Mouse (Mus musculus) cerebellum, adult 2 months (tissue): ENCODE data around the gene Ank3. TPM values are rescaled to one million over a fixed set of nuclear protein-coding genes. Genes with fewer than 3 reads are reported as not detected.
A peak's percentile ranks its signal among the peaks of the same experiment; 100 is the strongest.

Experiments used
- DNase-seq, 2 experiments: peaks; one replicate each; pipeline ENCODE4 v3.0.0; 2021
- H3K27ac ChIP-seq: fragments of 200-500 bp; 2 replicates; pipeline ENCODE4 v1.5.1; 2012; ENCODE audit warnings: low read length, control low read depth, inconsistent platforms; ENCODE audit not compliant: insufficient read depth
- H3K27me3 ChIP-seq: fragments of 200-500 bp; 2 replicates; pipeline ENCODE4 v1.6.1; 2012; ENCODE audit warnings: inconsistent platforms, mild to moderate bottlenecking, low read length, moderate library complexity; ENCODE audit not compliant: control insufficient read depth, insufficient read depth
- H3K4me1 ChIP-seq: fragments of 200-500 bp; 2 replicates; pipeline ENCODE4 v1.6.1; 2011; ENCODE audit warnings: low read length; ENCODE audit not compliant: control insufficient read depth, insufficient read depth
- H3K4me3 ChIP-seq: fragments of 200-500 bp; replicated peaks from 2 replicates; pipeline ENCODE3; 2011; ENCODE audit warnings: mild to moderate bottlenecking, low read depth, low read length, control low read depth; ENCODE audit not compliant: insufficient read depth
- CTCF ChIP-seq: fragments of 200-500 bp; IDR thresholded peaks from 2 replicates; pipeline ENCODE4 v1.5.1; 2011; ENCODE audit warnings: low read depth, mild to moderate bottlenecking, control low read depth, low read length, moderate library complexity, borderline replicate concordance; ENCODE audit not compliant: insufficient read depth
- POLR2A ChIP-seq: fragments of 200-500 bp; IDR thresholded peaks from 2 replicates; pipeline ENCODE4 v1.6.1; 2011; ENCODE audit warnings: low read length, control low read depth, borderline replicate concordance; ENCODE audit not compliant: insufficient read depth
- WGBS: fragments of 180-500 bp; shearing (Covaris S2); methylation state at CpG from one replicate; pipeline ENCODE4 v1.1.7; 2018; 5-methylcytosine and 5-hydroxymethylcytosine counted together
- polyA plus RNA-seq: library from polyadenylated mRNA; depleted of rRNA; stranded (reverse); fragments of >200 nt; gene quantifications from 2 replicates; pipeline ENCODE4 v1.2.3, GENCODE M21; 2012

Ank3 gene
- polyA plus RNA-seq, 1 experiment: 239 TPM

DNA sequence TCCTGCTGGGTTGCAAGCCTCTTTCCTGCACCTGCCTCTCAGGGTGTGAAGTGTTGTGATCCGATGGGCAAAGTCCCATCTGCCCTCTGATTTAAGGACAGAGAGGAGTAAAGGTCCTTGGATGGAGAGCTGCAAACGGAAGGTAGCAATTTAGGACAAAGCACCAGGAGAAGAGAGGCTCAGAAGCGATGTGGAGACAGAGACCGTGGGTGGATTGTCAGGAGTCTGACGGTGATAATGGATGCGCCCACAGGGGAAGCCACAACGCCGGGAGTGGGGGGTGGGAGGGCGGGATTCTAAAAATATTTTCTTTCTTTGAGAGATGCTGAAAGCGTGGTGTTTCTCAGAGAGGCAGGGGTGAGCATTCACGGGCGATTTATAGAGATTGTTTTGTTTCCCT is 206.6 kb downstream of the Ank3 start:
- peak overlapping the region; percentile 36 for H3K4me3 ChIP-seq
- TF ChIP-seq CTCF: no peak
- no peak for TF ChIP-seq POLR2A
- H3K27ac ChIP-seq: no peak overlapping the region
- WGBS: 12% methylated on average over 12 of the region's 12 CpGs
- DNase-seq: peak in 1 of 2 experiments; percentile 33
- no peaks in the 10 kb centered on the region; the same call in 1 of the 2 replicates for H3K4me1 ChIP-seq
- H3K27me3 ChIP-seq: no peaks in the 10 kb centered on the region

DNA sequence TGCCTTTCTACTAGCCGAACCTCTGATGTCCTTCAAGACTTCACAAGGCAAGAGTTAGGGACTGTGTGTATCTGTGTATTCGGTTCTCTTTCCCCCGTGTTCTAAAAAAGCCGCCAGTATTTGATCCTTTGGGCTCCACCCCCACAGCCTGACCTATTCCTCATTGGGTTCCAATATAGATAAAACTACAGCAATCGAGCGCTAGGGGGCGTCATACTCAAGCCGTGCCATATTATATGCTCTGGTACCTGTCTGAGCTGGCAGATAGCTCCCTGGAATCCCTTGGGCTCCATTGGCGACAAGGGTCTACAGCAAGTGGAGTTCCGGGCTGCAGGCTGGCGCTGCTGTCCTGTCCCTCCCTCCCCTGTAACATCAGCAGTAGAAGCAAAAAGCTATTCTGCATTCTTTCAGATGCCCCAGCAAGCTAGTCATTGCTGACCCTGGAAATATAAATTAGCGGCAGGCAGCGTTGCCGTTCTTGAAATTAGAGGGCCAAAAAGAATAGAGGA is 209.1 kb downstream of the Ank3 start:
- no peaks in the 10 kb centered on the region for H3K27me3 ChIP-seq
- no peak overlapping the region for H3K27ac ChIP-seq
- no peak overlapping the region for H3K4me3 ChIP-seq
- H3K4me1 ChIP-seq: no peaks in the 10 kb centered on the region; the same call in 1 of the 2 replicates
- TF ChIP-seq POLR2A (no peak), CTCF (no peak)
- no peak for DNase-seq
- 81% methylated on average over 14 of the region's 14 CpGs for WGBS

DNA sequence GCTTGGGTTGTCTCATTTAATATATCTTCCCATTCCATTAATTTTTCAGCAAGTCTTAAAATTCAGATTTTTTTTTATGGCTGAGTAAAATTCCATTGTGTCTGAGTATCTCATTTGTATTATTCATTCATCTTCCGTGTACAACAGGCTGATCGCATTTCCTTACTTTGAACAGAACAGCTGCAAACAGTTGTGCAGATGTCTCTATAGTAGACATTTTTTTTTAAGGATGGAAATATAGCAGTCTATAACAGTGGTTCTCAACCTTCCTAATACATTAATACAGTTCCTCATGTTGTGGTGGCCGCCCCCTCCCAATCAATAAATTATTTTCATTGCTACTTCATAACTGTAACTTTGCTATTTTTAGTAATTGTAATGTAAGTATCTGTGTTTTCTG is 212.7 kb downstream of the Ank3 start:
- Histone ChIP-seq H3K27ac (no peak overlapping the region), H3K4me1 (no peaks in the 10 kb centered on the region)
- TF ChIP-seq CTCF: no peak
- no peak for TF ChIP-seq POLR2A

GRCm38 (mm10) chr10:69611839-69612340 is 213.3 kb downstream of the Ank3 start:
- H3K27ac ChIP-seq: no peak overlapping the region
- peak in 1 of 2 experiments; percentile 36 for DNase-seq
- TF ChIP-seq CTCF: no peak
- TF ChIP-seq POLR2A: no peak
- no peak overlapping the region for H3K4me3 ChIP-seq
- no peaks in the 10 kb centered on the region for H3K27me3 ChIP-seq
- 32% methylated on average over 5 of the region's 5 CpGs for WGBS
- H3K4me1 ChIP-seq: peaks cover 2% of the 10 kb centered on the region

More for the DNA sequence above, 212.7 kb downstream of the Ank3 start:
- no peak overlapping the region for H3K4me3 ChIP-seq
- DNase-seq: no peak
- H3K27me3 ChIP-seq: no peaks in the 10 kb centered on the region
- 84% methylated on average over 3 of the region's 3 CpGs for WGBS

- H3K4me1 ChIP-seq: peaks cover 4% of the 10 kb centered on the region
- no peak overlapping the region for H3K27ac ChIP-seq
- no peak overlapping the region for H3K4me3 ChIP-seq
- 55% methylated on average over 3 of the region's 3 CpGs for WGBS
- DNase-seq: peak; percentile 23 to 40
- TF ChIP-seq CTCF (no peak), POLR2A (no peak)
- H3K27me3 ChIP-seq: no peaks in the 10 kb centered on the region
These were observed 218.4 kb downstream of the Ank3 start for GRCm38 (mm10) chr10:69616953-69617352.

GRCm38 (mm10) chr10:69617537-69618112 is 219.1 kb downstream of the Ank3 start:
- TF ChIP-seq CTCF (no peak), POLR2A (no peak)
- 77% methylated on average over 16 of the region's 16 CpGs for WGBS
- Histone ChIP-seq H3K27me3 (no peaks in the 10 kb centered on the region), H3K27ac (no peak overlapping the region), H3K4me3 (no peak overlapping the region), H3K4me1 (peaks cover 4% of the 10 kb centered on the region)
- no peak for DNase-seq

DNA sequence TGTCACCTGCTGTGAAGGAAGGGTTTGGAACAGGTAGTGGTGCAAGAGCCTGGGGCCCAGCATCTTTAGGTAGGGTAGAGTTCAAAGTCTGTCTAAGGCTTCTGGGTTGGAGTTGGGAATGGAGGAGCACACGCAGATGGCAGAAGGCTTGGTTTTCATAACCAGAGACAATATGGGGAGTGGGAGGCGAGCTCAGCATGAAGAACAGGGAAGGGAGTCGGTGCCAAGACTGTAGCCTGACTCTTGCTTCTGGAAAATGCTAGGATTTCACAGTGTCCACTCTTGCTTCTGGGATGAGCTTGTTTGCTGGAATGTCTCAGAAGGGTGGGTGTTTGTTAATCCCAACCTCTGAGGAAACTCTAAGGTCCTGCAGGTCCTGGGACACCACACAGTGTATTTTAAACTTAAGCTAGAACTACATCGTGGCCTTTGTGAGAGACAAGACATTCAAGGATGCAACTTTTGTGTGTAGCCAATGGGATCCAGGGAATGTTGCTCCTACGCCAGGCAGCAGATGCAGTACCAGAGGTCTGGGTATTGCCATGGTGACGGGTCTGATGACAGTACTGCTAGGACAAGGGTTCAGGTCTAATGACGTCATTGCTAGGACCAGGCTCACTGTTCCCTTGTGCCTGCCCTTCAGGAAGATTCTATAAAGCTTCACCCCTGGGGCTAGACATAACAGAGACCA is 222.3 kb downstream of the Ank3 start:
- TF ChIP-seq POLR2A (no peak), CTCF (no peak)
- WGBS: 60% methylated on average over 7 of the region's 7 CpGs
- no peak overlapping the region for H3K4me3 ChIP-seq
- H3K27me3 ChIP-seq: no peaks in the 10 kb centered on the region
- no peak overlapping the region for H3K27ac ChIP-seq
- DNase-seq: no peak
- peaks cover 4% of the 10 kb centered on the region for H3K4me1 ChIP-seq
